Mouse (Mus musculus) kidney, postnatal 0 days (tissue): ENCODE results near the gene Got2. TPM values are rescaled to one million over a fixed set of nuclear protein-coding genes. Genes with fewer than 3 reads are reported as not detected.
A peak's percentile ranks its signal among the peaks of the same experiment; 100 is the strongest.

Experiments
- ATAC-seq: fragments of 200-750 bp; cut with Nextera tagmentation; replicated peaks from 2 replicates; pipeline ENCODE4 v1.8.0; 2017; ENCODE audit warnings: low read depth, moderate number of reproducible peaks, moderate TSS enrichment, moderate library complexity; ENCODE audit not compliant: low FRiP score
- DNase-seq: peaks from one replicate; pipeline ENCODE4 v3.0.0-alpha.2; 2016; ENCODE audit warnings: low spot score
- H3K27ac ChIP-seq: fragments of 300-500 bp; sonication (generic); 2 replicates; pipeline ENCODE4 v1.5.1; 2014; ENCODE audit warnings: mild to moderate bottlenecking
- H3K27me3 ChIP-seq: fragments of 300-500 bp; sonication (generic); 2 replicates; pipeline ENCODE4 v1.6.1; 2014; ENCODE audit warnings: low read length, mixed read lengths; ENCODE audit not compliant: insufficient read depth
- H3K36me3 ChIP-seq: fragments of 300-500 bp; sonication (generic); 2 replicates; pipeline ENCODE4 v1.6.1; 2014; ENCODE audit warnings: low read length, mixed read lengths; ENCODE audit not compliant: insufficient read depth
- H3K4me1 ChIP-seq: fragments of 300-500 bp; sonication (generic); replicated peaks from 2 replicates; pipeline ENCODE4 v1.6.1; 2014; ENCODE audit warnings: antibody characterized with exemption, low read length, mixed read lengths; ENCODE audit not compliant: insufficient read depth
- H3K4me2 ChIP-seq: fragments of 300-500 bp; sonication (generic); 2 replicates; pipeline ENCODE4 v1.6.1; 2014; ENCODE audit warnings: mild to moderate bottlenecking, low read length, moderate library complexity, mixed read lengths
- H3K4me3 ChIP-seq: fragments of 300-500 bp; sonication (generic); replicated peaks from 2 replicates; pipeline ENCODE4 v1.5.1; 2014; ENCODE audit warnings: low read depth, low read length
- H3K9ac ChIP-seq: fragments of 300-500 bp; sonication (generic); 2 replicates; pipeline ENCODE4 v1.6.1; 2014; ENCODE audit warnings: low read depth, low read length
- H3K9me3 ChIP-seq: fragments of 300-500 bp; sonication (generic); replicated peaks from 2 replicates; pipeline ENCODE4 v1.6.1; 2016; ENCODE audit warnings: low read length, inconsistent platforms, mixed read lengths
- CTCF ChIP-seq: IDR thresholded peaks from 2 replicates; pipeline ENCODE4 v1.5.1; 2016; ENCODE audit warnings: antibody characterized with exemption, low read depth, mild to moderate bottlenecking, moderate library complexity
- WGBS: fragments of 180-500 bp; shearing (Covaris S2); extraction: QIAGEN DNeasy Blood & Tissue Kit; methylation state at CpG from one replicate; pipeline ENCODE4 v1.1.7; 2014; 5-methylcytosine and 5-hydroxymethylcytosine counted together
- polyA plus RNA-seq: library from polyadenylated mRNA; unstranded; fragments of >200 nt; fragmentation: Nextera tagmentation; extraction: Ambion mirVana; gene quantifications from 2 replicates; pipeline ENCODE4 v1.2.1, GENCODE M21; 2015

Got2 gene
- polyA plus RNA-seq, 1 experiment from 2014 or later, result 266 TPM

DNA sequence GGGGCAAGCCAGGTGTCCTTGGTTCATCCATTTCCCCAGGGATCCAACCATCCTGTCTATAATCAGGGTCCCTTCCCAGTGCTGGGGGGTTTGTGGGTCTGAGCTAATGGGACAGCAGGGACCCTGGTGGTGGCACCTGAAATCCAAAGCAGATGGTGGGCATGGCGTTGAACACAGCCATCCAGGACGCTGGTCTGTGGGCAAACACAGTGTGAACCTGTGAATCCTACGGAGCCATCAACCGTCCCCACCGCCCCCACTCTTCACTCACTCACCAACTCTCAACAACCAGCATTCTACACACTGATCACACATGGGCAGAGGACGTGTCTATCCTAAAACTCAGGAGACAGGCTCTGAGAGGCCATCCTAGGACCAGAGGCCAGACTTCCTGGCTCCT lies 44.4 kb downstream of the Got2 start:
- Histone ChIP-seq H3K36me3 (peaks cover 31% of the 10 kb centered on the region), H3K4me2 (no peak overlapping the region), H3K27ac (no peak overlapping the region), H3K9me3 (no peaks in the 10 kb centered on the region), H3K4me3 (no peak overlapping the region), H3K4me1 (no peaks in the 10 kb centered on the region), H3K9ac (no peak overlapping the region), H3K27me3 (no peaks in the 10 kb centered on the region)
- TF ChIP-seq CTCF, result no peak
- 90% methylated on average over 6 of the region's 6 CpGs for WGBS
- DNase-seq (no peak), ATAC-seq (no peak)

DNA sequence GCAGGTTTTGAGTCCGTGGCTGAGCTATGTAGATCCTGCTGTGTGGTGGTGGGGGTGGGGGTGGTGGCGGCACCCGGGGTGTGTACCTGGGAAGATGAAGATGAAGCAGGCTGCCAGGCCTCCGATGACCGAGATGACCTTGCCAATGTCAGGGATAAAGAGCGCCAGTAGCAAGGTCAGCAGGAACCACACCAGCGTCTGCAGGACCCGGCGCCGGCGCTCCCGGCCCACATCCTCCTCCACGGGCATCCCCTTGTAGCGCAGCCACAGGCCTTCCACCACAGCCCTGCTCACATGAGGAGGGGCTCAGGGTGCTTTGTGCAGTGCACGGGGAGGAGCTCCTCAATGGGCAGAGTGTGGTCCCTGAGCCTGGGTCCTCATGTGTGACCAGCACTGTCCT lies 46.9 kb downstream of the Got2 start:
- ATAC-seq, result no peak
- no peak overlapping the region for H3K4me3 ChIP-seq

DNA sequence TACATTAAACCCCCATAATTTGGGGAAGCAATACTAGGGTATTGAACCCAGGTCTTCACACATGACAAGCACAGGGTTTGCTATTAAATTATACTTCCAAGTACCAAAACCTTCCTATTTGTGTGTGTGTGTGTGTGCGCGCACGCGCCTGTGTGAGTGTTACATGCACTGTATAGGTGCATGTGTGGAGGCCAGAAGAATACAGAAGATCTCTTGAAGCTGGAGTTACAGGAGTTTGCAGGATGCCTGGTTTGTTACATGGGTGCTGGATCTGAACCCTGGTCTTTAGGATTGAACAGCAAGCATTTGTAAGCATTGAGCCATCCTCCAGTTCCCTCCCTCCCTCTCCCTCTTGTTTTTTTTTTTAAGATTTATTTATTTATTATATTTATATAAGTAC lies 49.1 kb downstream of the Got2 start:
- ATAC-seq (no peak), DNase-seq (no peak)
- Histone ChIP-seq H3K4me3 (no peak overlapping the region), H3K4me1 (no peaks in the 10 kb centered on the region), H3K27ac (no peak overlapping the region), H3K9me3 (no peaks in the 10 kb centered on the region), H3K27me3 (no peaks in the 10 kb centered on the region), H3K4me2 (no peak overlapping the region), H3K36me3 (peaks cover 14% of the 10 kb centered on the region; the same call in 1 of the 2 replicates), H3K9ac (no peak overlapping the region)
- no peak for TF ChIP-seq CTCF
- WGBS, result over 99% methylated on average over 4 of the region's 4 CpGs

More for the DNA sequence above, 46.9 kb downstream of the Got2 start:
- Histone ChIP-seq H3K9ac (no peak overlapping the region), H3K4me2 (no peak overlapping the region), H3K27me3 (no peaks in the 10 kb centered on the region), H3K9me3 (no peaks in the 10 kb centered on the region), H3K36me3 (peaks cover 26% of the 10 kb centered on the region; the same call in 1 of the 2 replicates), H3K27ac (no peak overlapping the region), H3K4me1 (no peaks in the 10 kb centered on the region)
- no peak for DNase-seq
- WGBS, result 92% methylated on average over 15 of the region's 15 CpGs
- TF ChIP-seq CTCF, result no peak

DNA sequence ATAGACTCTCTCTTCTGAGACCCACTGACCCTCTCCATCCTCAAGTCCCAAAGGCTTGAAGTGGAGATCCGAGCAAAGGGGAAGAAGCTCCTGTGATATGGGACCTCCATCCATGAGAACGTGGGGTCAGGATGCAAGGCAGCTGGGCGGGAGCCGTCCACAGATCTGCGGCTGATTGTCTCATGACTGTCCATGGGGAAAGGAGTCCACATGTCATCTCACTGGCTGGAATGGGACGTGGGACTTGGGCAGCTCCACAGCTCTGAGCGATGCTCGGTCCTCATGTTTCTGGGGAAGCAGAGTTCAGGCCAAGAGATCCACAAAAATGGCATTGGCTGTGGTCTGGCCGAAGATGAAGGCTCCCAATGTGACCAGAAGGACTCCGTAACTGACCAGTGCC lies 51.1 kb downstream of the Got2 start:
- no peak overlapping the region for H3K4me2 ChIP-seq
- H3K4me1 ChIP-seq, result 0 out of 2 replicates have a peak, but pooled peaks cover 7% of the 10 kb centered on the region
- DNase-seq (no peak), ATAC-seq (no peak)
- no peak overlapping the region for H3K4me3 ChIP-seq
- no peaks in the 10 kb centered on the region for H3K9me3 ChIP-seq
- no peak overlapping the region for H3K27ac ChIP-seq
- WGBS, result 92% methylated on average over 10 of the region's 10 CpGs
- peaks cover 11% of the 10 kb centered on the region; the same call in 1 of the 2 replicates for H3K36me3 ChIP-seq
- H3K27me3 ChIP-seq, result no peaks in the 10 kb centered on the region
- TF ChIP-seq CTCF, result no peak
- no peak overlapping the region for H3K9ac ChIP-seq

DNA sequence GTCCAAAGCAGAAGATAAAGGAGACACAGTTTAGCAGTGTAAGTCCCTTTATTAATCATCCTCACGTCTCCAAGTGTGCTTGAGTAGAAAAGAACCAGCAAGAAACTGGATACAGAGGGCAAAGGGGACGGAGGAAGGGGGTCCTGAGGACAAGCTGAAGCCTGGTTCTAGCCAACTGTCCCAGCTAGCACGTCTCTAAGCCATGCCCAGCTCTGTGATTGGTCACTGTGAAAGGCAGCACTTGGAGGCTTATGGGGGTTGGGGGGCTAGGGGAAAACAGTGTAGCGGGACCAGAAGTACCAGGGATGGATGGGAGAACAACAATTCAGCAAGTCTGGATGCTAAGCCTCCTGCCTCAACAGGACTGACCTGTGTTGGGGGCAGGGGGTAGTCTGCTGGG lies 52.5 kb downstream of the Got2 start:
- TF ChIP-seq CTCF, result no peak
- no peaks in the 10 kb centered on the region for H3K9me3 ChIP-seq
- no peak overlapping the region for H3K4me2 ChIP-seq
- DNase-seq, result no peak
- 72% methylated on average over 4 of the region's 4 CpGs for WGBS
- H3K27me3 ChIP-seq, result no peaks in the 10 kb centered on the region
- 0 out of 2 replicates have a peak, but pooled peaks cover 7% of the 10 kb centered on the region for H3K4me1 ChIP-seq
- H3K4me3 ChIP-seq, result no peak overlapping the region
- H3K36me3 ChIP-seq, result peaks cover 3% of the 10 kb centered on the region; the same call in 1 of the 2 replicates
- no peak overlapping the region for H3K27ac ChIP-seq
- no peak for ATAC-seq
- H3K9ac ChIP-seq, result no peak overlapping the region

DNA sequence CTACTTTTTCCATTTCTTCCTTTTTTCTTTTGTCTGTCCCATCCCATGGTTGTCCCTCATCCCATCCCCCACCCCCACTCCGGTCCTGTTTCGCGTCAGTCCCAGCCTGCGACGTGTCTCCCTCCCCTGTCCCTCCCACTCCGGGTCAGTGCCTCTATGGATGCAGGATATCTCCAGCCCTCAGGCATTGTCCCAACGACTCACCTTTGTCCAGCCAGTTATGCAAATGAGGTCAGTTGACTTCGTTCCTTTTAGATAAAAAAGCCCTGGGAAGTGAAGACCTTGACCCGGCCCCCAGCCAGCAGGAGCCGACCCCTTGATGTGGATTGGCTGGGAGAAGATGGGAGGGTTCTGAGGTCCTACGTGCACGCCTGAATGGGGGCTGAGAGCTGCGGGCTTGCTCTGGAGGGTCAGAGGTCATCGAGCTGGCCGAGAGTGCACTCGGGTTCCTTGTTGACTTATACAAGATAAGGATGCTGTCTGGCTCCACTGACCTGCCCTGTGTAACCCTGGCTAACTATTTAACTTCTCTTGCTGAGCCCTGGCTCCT lies 54.8 kb downstream of the Got2 start:
- no peaks in the 10 kb centered on the region for H3K27me3 ChIP-seq
- no peak overlapping the region; the same call in 1 of the 2 replicates for H3K27ac ChIP-seq
- ATAC-seq (peak; percentile 87), DNase-seq (peak; percentile 56)
- WGBS, result under 1% methylated on average over 16 of the region's 16 CpGs
- H3K9ac ChIP-seq, result 0 out of 2 replicates have a peak overlapping the region, but pooled peaks have one; percentile 18
- no peaks in the 10 kb centered on the region for H3K9me3 ChIP-seq
- peak overlapping the region; percentile 60 for H3K4me2 ChIP-seq
- TF ChIP-seq CTCF, result no peak
- no peaks in the 10 kb centered on the region for H3K36me3 ChIP-seq
- peak overlapping the region; percentile 31 for H3K4me3 ChIP-seq
- 0 out of 2 replicates have a peak, but pooled peaks cover 7% of the 10 kb centered on the region for H3K4me1 ChIP-seq
